ENCODE assay signal across 11 mouse cellular contexts in genomic region chr2:157422062-157422655, GRCm38 (mm10). TPM values are rescaled to one million over a fixed set of nuclear protein-coding genes. Genes with fewer than 3 reads are reported as not detected.
DNase-seq lines count a peak whose midpoint lies in the region; ATAC-seq and TF ChIP-seq lines count a peak whose summit lies in the region.
"Had no signal": no experiment of that assay in that cellular context is flagged by ENCODE, and none has a peak within 500 bp of the region (broad histone marks: within the 10 kb centered on the region; RNA-seq: fewer than 3 reads in every experiment).

No protein-coding gene starts in this region.

- H3K9ac ChIP-seq in forebrain, embryonic 12.5 days, result no peak overlapping the region
- H3K9ac ChIP-seq in kidney, postnatal 0 days (ENCODE audit: low read depth, low read length), result no peak overlapping the region
- no peak overlapping the region for H3K9ac ChIP-seq in hindbrain, embryonic 14.5 days
- H3K9ac ChIP-seq in lung, postnatal 0 days (replicated peaks; ENCODE audit: low read depth), result no peak overlapping the region

- no peak for TF ChIP-seq CTCF in kidney, postnatal 0 days (IDR thresholded peaks at IDR 0.05; ENCODE audit: low read depth)
- TF ChIP-seq CTCF in lung, postnatal 0 days (IDR thresholded peaks at IDR 0.05), result no peak
- no peak for TF ChIP-seq CTCF in thymus, adult 2 months (IDR thresholded peaks at IDR 0.05; ENCODE audit: borderline replicate concordance, control insufficient read depth, extremely low read depth, insufficient read depth, low read length, poor library complexity)

- H3K4me2 ChIP-seq in forebrain, embryonic 12.5 days, result no peak overlapping the region
- H3K4me2 ChIP-seq in kidney, postnatal 0 days (ENCODE audit: low read length), result no peak overlapping the region
- H3K4me2 ChIP-seq in hindbrain, embryonic 14.5 days (replicated peaks), result no peak overlapping the region
- H3K4me2 ChIP-seq in lung, postnatal 0 days (replicated peaks; ENCODE audit: low read depth, low read length), result no peak overlapping the region

- no peak overlapping the region for H3K4me3 ChIP-seq in forebrain, embryonic 10.5 days
- H3K4me3 ChIP-seq in forebrain, embryonic 12.5 days (replicated peaks), result no peak overlapping the region
- H3K4me3 ChIP-seq in kidney, postnatal 0 days (replicated peaks; ENCODE audit: low read depth, low read length), result no peak overlapping the region
- H3K4me3 ChIP-seq in hindbrain, embryonic 14.5 days (replicated peaks; ENCODE audit: low read length), result no peak overlapping the region
- H3K4me3 ChIP-seq in lung, postnatal 0 days (ENCODE audit: low read depth, low read length), result no peak overlapping the region
- no peak overlapping the region for H3K4me3 ChIP-seq in thymus, adult 2 months (ENCODE audit: control insufficient read depth, insufficient read depth, low read length)

- ATAC-seq in forebrain, embryonic 12.5 days (ENCODE audit: low FRiP score), result no peak
- ATAC-seq in kidney, postnatal 0 days (replicated peaks; ENCODE audit: low FRiP score, low read depth), result no peak; the same call in 1 of the 2 replicates
- no peak for ATAC-seq in hindbrain, embryonic 14.5 days (ENCODE audit: low FRiP score)
- ATAC-seq in lung, postnatal 0 days, result peak; percentile 53

- no peaks in the 10 kb centered on the region for H3K9me3 ChIP-seq in forebrain, embryonic 10.5 days
- no peaks in the 10 kb centered on the region for H3K9me3 ChIP-seq in forebrain, embryonic 12.5 days
- no peaks in the 10 kb centered on the region for H3K9me3 ChIP-seq in kidney, postnatal 0 days (replicated peaks; ENCODE audit: low read length)
- H3K9me3 ChIP-seq in hindbrain, embryonic 14.5 days (ENCODE audit: control insufficient read depth, low read length), result no peaks in the 10 kb centered on the region
- H3K9me3 ChIP-seq in lung, postnatal 0 days (ENCODE audit: low read length), result no peaks in the 10 kb centered on the region

- H3K27ac ChIP-seq in forebrain, embryonic 10.5 days, result peak overlapping the region; percentile 99
- no peak overlapping the region for H3K27ac ChIP-seq in forebrain, embryonic 12.5 days
- peak overlapping the region; percentile 97 for H3K27ac ChIP-seq in kidney, postnatal 0 days
- peak overlapping the region; percentile 92; the same call in 1 of the 2 replicates for H3K27ac ChIP-seq in hindbrain, embryonic 14.5 days
- peak overlapping the region; percentile 97 for H3K27ac ChIP-seq in lung, postnatal 0 days (ENCODE audit: low read length)
- H3K27ac ChIP-seq in thymus, adult 2 months (ENCODE audit: control insufficient read depth, insufficient read depth, low read length), result no peak overlapping the region

- H3K27me3 ChIP-seq in forebrain, embryonic 10.5 days (ENCODE audit: poor library complexity, severe bottlenecking), result peaks cover 33% of the 10 kb centered on the region
- no peaks in the 10 kb centered on the region for H3K27me3 ChIP-seq in forebrain, embryonic 12.5 days
- H3K27me3 ChIP-seq in kidney, postnatal 0 days (ENCODE audit: insufficient read depth, low read length), result no peaks in the 10 kb centered on the region
- H3K27me3 ChIP-seq in hindbrain, embryonic 14.5 days (ENCODE audit: control insufficient read depth, insufficient read depth, low read length), result no peaks in the 10 kb centered on the region
- no peaks in the 10 kb centered on the region for H3K27me3 ChIP-seq in lung, postnatal 0 days (replicated peaks; ENCODE audit: insufficient read depth, low read length)
- peaks cover 10% of the 10 kb centered on the region for H3K27me3 ChIP-seq in thymus, adult 2 months (ENCODE audit: control insufficient read depth, insufficient read depth, low read length)

- TF ChIP-seq EP300 in lung, postnatal 0 days (IDR thresholded peaks at IDR 0.05), result no peak; the same call in 1 of the 2 replicates

- H3K4me1 ChIP-seq in forebrain, embryonic 10.5 days, result peaks cover 82% of the 10 kb centered on the region
- H3K4me1 ChIP-seq in forebrain, embryonic 12.5 days, result peaks cover 50% of the 10 kb centered on the region
- H3K4me1 ChIP-seq in kidney, postnatal 0 days (replicated peaks; ENCODE audit: insufficient read depth, low read length), result peaks cover 27% of the 10 kb centered on the region
- H3K4me1 ChIP-seq in hindbrain, embryonic 14.5 days (replicated peaks; ENCODE audit: control insufficient read depth, insufficient read depth, low read length), result peaks cover 48% of the 10 kb centered on the region
- peaks cover 19% of the 10 kb centered on the region; the same call in 1 of the 2 replicates for H3K4me1 ChIP-seq in lung, postnatal 0 days (ENCODE audit: insufficient read depth, low read depth, low read length)
- H3K4me1 ChIP-seq in thymus, adult 2 months (replicated peaks; ENCODE audit: control insufficient read depth, insufficient read depth, low read length), result no peaks in the 10 kb centered on the region

- no peak for TF ChIP-seq POLR2A in thymus, adult 2 months (IDR thresholded peaks at IDR 0.05; ENCODE audit: control insufficient read depth, extremely low read depth, insufficient read depth, low read length, poor library complexity)

- no peak for DNase-seq in forebrain, embryonic 10.5 days (ENCODE audit: extremely low spot score, low spot score)
- no peak for DNase-seq in kidney, postnatal 0 days (ENCODE audit: low spot score)
- no peak for DNase-seq in kidney, adult 11 months
- DNase-seq in hindbrain, embryonic 14.5 days (ENCODE audit: low spot score), result no peak
- peak; percentile 70 for DNase-seq in lung, postnatal 0 days (ENCODE audit: low spot score)
- DNase-seq in frontal cortex, postnatal 36 days (ENCODE audit: low spot score in 2 of 2), result no peak
- no peak for DNase-seq in thymus, adult 2 months
- DNase-seq: adrenal gland, adult 8-10 months; right cerebral cortex, postnatal 4 days; thymus, postnatal 4 days had no signal

- peaks cover 9% of the 10 kb centered on the region; the same call in 1 of the 2 replicates for H3K36me3 ChIP-seq in forebrain, embryonic 10.5 days (replicated peaks)
- 0 out of 2 replicates have a peak, but pooled peaks cover 2% of the 10 kb centered on the region for H3K36me3 ChIP-seq in forebrain, embryonic 12.5 days (replicated peaks)
- no peaks in the 10 kb centered on the region for H3K36me3 ChIP-seq in kidney, postnatal 0 days (ENCODE audit: insufficient read depth, low read length)
- no peaks in the 10 kb centered on the region for H3K36me3 ChIP-seq in hindbrain, embryonic 14.5 days (replicated peaks; ENCODE audit: control insufficient read depth, insufficient read depth)
- no peaks in the 10 kb centered on the region for H3K36me3 ChIP-seq in lung, postnatal 0 days (ENCODE audit: insufficient read depth, low read length)
- H3K36me3 ChIP-seq in thymus, adult 2 months (ENCODE audit: control insufficient read depth, insufficient read depth, low read length), result no peaks in the 10 kb centered on the region

- 74% methylated on average over 11 of the region's 11 CpGs for WGBS in forebrain, embryonic 10.5 days
- 75% methylated on average over 11 of the region's 11 CpGs for WGBS in forebrain, embryonic 12.5 days
- 56% methylated on average over 11 of the region's 11 CpGs for WGBS in kidney, postnatal 0 days
- WGBS in hindbrain, embryonic 14.5 days, result 76% methylated on average over 11 of the region's 11 CpGs
- WGBS in lung, postnatal 0 days, result 42% methylated on average over 11 of the region's 11 CpGs
- WGBS in thymus, adult 2 months, result 90% methylated on average over 11 of the region's 11 CpGs

RNA-seq across cellular contexts. Expression of gene Src, which starts 3.9 kb away (rescaled TPM):
- polyA plus RNA-seq in forebrain, embryonic 10.5 days (2016; fragmentation: Nextera tagmentation; extraction: Ambion mirVana), result 19.2 and 19.6 TPM in 2 replicates
- polyA plus RNA-seq in forebrain, embryonic 12.5 days (2016; fragmentation: Nextera tagmentation; extraction: Ambion mirVana), result 35.1 and 38.0 TPM in 2 replicates
- polyA plus RNA-seq in kidney, postnatal 0 days (2015; fragmentation: Nextera tagmentation; extraction: Ambion mirVana), result 14.0 TPM in 2 replicates
- polyA plus RNA-seq in hindbrain, embryonic 14.5 days (2014; fragmentation: Nextera tagmentation; extraction: Ambion mirVana), result 24.8 and 30.1 TPM in 2 replicates
- polyA plus RNA-seq in lung, postnatal 0 days (2015; fragmentation: Nextera tagmentation; extraction: Ambion mirVana), result 16.4 and 18.2 TPM in 2 replicates
- polyA plus RNA-seq in thymus, adult 2 months (2012; rRNA removed), result 24.6 and 25.1 TPM in 2 replicates

RNA-seq across cellular contexts. Expression of gene Manbal, which starts 54.8 kb away (rescaled TPM):
- polyA plus RNA-seq in forebrain, embryonic 10.5 days (2016; fragmentation: Nextera tagmentation; extraction: Ambion mirVana), result 64.4 and 68.1 TPM in 2 replicates
- 68.8 and 69.4 TPM in 2 replicates for polyA plus RNA-seq in forebrain, embryonic 12.5 days (2016; fragmentation: Nextera tagmentation; extraction: Ambion mirVana)
- 77.9 and 78.4 TPM in 2 replicates for polyA plus RNA-seq in kidney, postnatal 0 days (2015; fragmentation: Nextera tagmentation; extraction: Ambion mirVana)
- polyA plus RNA-seq in hindbrain, embryonic 14.5 days (2014; fragmentation: Nextera tagmentation; extraction: Ambion mirVana), result 53.3 and 58.1 TPM in 2 replicates
- 95.7 and 100 TPM in 2 replicates for polyA plus RNA-seq in lung, postnatal 0 days (2015; fragmentation: Nextera tagmentation; extraction: Ambion mirVana)
- polyA plus RNA-seq in thymus, adult 2 months (2012; rRNA removed), result 68.0 and 72.5 TPM in 2 replicates

Comparison
In these comparisons a context has a peak if more than half of its experiments do, and no peak if none do; other contexts are left out.
1. H3K27ac ChIP-seq: peak in forebrain, embryonic 10.5 days (single experiment), kidney, postnatal 0 days (single experiment), hindbrain, embryonic 14.5 days (single experiment) and lung, postnatal 0 days (single experiment); none in forebrain, embryonic 12.5 days (single experiment) and thymus, adult 2 months (single experiment).